Mouse (Mus musculus) lung, adult 2 months (tissue): ENCODE results near the gene Fbxo47.

Source experiments
- CTCF ChIP-seq: fragments of 200-500 bp; IDR thresholded peaks from 2 replicates; pipeline ENCODE4 v1.5.1; 2011; ENCODE audit warnings: mild to moderate bottlenecking, low read length, control low read depth; ENCODE audit not compliant: insufficient read depth
- POLR2A ChIP-seq: fragments of 200-500 bp; IDR thresholded peaks from 2 replicates; pipeline ENCODE4 v1.6.1; 2011; ENCODE audit warnings: low read depth, mild to moderate bottlenecking, control low read depth, low read length, borderline replicate concordance; ENCODE audit errors: extremely low read depth

- no peak for TF ChIP-seq CTCF
- no peak for TF ChIP-seq POLR2A
These were observed 39.7 kb upstream of the Fbxo47 start for GRCm38 (mm10) chr11:97923639-97924038.
